Mouse (Mus musculus) Patski (cell line): ENCODE measurements around the gene Fam83c. TPM values are rescaled to one million over a fixed set of nuclear protein-coding genes. Genes with fewer than 3 reads are reported as not detected.

Source experiments
- ATAC-seq: fragments of 100-300 bp; one replicate; pipeline ENCODE4 v1.8.0; 2021
- CTCF ChIA-PET: fragments of 350-600 bp; sonication (Branson Sonifier 250); formaldehyde crosslinking; loops from one replicate; lab custom pipeline; 2022; ENCODE audit warnings: inconsistent platforms; lab: Charles Lee
- POLR2A ChIA-PET: fragments of 350-600 bp; sonication (Branson Sonifier 250); formaldehyde crosslinking; loops from one replicate; lab custom pipeline; 2022; ENCODE audit warnings: antibody characterized with exemption, inconsistent platforms; lab: Charles Lee
- DNase-seq: peaks from one replicate; pipeline ENCODE4 v3.0.0-alpha.2; 2011; ENCODE audit warnings: low read depth, low spot score
- H3K27me3 ChIP-seq: fragments of 371-371 bp; one replicate; pipeline ENCODE4 v1.5.1; 2021
- CTCF ChIP-seq: fragments of 100-300 bp; IDR thresholded peaks from one replicate; pipeline ENCODE4 v1.5.1; 2021
- in situ Hi-C: fragments of 300-500 bp; cut with MboI; formaldehyde crosslinking; loops from 3 replicates; pipeline ENCODE4 v1.11.1; 2018; ENCODE audit warnings: low pct_unique_long_range_greater_than_20kb, mixed read lengths
- polyA plus RNA-seq: library from polyadenylated mRNA; unstranded; gene quantifications from one replicate; pipeline ENCODE4 v1.2.3, GENCODE M21; 2021

Gene Fam83c
- polyA plus RNA-seq, 1 experiment from 2014 or later = 0.10 TPM

DNA sequence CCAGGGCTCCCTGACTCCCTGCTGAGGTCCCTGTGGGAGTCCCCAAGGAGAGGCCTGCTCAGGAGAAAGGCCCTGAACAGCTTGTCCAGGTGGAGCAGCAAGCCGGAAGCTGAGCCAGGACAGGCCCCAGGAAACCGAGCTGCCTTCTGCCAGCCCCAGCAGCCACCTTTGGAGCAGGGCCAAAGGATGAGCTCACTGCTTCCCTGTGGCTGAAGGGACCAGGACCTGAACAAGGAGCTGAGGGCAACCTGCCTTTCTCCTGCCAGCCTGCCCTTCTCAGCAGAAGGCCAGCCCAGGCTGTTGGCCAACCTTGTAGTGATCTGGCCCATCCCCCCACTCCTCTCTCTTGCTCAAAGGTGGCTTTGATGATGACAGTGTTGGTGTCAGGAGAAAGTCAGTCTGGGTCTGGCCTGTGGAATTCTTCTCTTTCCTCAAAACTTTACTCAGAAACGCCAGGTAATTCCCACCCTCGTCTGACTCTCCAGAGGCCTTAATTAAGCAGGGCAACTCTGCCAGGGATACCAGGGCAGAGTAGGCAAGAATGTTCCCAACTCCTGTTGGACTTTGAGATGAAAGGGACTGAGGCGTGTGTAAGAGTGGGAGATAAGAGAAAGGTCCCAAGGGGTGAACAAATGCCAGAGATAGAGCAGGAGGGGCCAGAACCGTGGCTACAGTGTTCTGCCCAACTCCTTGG lies 29.3 kb downstream of the Fam83c start:
- ChIA-PET CTCF (no interaction called here), POLR2A (interaction anchor here (0.6 to 0.8 kb wide), 2 partner anchors 13 to 304 kb away, joined by 3 to 5 read pairs; no protein-coding TSS in a partner anchor)
- in situ Hi-C loops = no loop called here
- H3K27me3 ChIP-seq = no peaks in the 10 kb centered on the region
- DNase-seq = no peak
- peak; percentile 59 for ATAC-seq
- TF ChIP-seq CTCF = no peak

DNA sequence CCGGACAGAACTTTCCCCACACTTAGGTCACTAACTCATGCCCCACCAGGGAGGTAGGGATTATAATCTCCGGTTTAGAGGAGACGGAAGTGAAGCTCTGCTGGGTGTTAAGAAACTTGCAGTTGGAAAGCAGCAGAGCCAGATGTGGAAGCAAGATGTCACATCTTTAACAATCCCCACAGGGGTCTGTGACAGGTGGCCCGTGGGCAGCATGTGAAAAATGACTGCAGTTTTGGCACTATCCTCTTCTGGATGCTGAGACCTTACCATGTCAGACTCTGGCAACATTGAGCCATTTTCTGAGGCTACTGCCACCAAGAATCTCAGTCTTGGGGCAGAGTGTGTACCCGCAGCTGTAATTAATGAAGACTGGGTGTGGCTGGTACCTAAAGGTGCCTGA lies 30.6 kb downstream of the Fam83c start:
- in situ Hi-C loops = no loop called here
- no peak for ATAC-seq
- CTCF ChIA-PET = no interaction called here
- POLR2A ChIA-PET = interaction anchor here (0.8 kb wide), 2 partner anchors 14 to 149 kb away, joined by 3 to 4 read pairs; no protein-coding TSS in a partner anchor
- DNase-seq = no peak
- no peaks in the 10 kb centered on the region for H3K27me3 ChIP-seq
- TF ChIP-seq CTCF = no peak

DNA sequence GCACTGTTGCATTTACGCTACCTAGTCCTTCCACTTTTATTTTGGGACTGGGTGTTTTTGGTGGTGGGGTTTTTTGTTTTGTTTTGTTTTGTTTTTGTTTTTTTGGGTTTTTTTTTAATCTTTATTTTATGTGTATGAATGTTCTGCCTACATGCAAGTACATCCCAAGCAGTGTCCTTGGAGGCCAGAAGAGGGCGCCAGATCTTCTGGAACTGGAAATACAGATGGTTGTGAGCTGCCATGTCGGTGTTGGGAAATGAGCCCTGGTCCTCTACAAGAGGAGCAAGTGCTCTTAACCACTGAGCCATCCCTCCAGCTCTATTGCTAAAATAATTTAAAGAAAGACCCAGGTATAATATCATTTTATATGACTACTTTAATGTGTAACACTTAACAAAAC lies 31.9 kb downstream of the Fam83c start:
- in situ Hi-C loops = no loop called here

DNA sequence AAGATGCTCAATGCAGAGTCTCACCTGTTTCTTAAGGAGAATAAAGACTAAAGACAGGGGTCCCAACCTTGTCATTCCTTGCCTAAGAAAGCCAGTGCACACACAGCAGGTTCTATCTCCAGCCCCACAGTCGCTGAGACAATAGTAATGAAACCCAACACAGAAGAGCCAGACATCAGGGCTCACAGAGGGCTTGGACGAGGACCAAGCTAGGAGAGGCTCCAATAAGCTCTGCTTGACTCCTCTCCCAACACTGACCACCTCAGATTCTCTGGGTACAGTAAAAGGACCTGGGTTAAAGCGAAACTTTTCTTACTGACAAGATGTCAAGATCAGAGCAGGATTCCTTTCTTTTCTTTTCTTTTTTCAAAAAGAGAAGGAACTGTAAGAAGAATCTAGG lies 36.0 kb downstream of the Fam83c start:
- no peak for TF ChIP-seq CTCF
- CTCF ChIA-PET = interaction anchor here (1.0 kb wide), 1 partner anchor 15 kb away, joined by 3 read pairs; no protein-coding TSS in a partner anchor
- ATAC-seq (no peak), DNase-seq (no peak)
- in situ Hi-C loops = no loop called here
- POLR2A ChIA-PET = no interaction called here
- H3K27me3 ChIP-seq = no peaks in the 10 kb centered on the region

More for the DNA sequence above, 31.9 kb downstream of the Fam83c start:
- TF ChIP-seq CTCF = no peak
- no peaks in the 10 kb centered on the region for H3K27me3 ChIP-seq
- ChIA-PET POLR2A (no interaction called here), CTCF (interaction anchor here (1.6 kb wide), 1 partner anchor 43 kb away, joined by 3 read pairs; no protein-coding TSS in a partner anchor)
- no peak for DNase-seq
- ATAC-seq = no peak

DNA sequence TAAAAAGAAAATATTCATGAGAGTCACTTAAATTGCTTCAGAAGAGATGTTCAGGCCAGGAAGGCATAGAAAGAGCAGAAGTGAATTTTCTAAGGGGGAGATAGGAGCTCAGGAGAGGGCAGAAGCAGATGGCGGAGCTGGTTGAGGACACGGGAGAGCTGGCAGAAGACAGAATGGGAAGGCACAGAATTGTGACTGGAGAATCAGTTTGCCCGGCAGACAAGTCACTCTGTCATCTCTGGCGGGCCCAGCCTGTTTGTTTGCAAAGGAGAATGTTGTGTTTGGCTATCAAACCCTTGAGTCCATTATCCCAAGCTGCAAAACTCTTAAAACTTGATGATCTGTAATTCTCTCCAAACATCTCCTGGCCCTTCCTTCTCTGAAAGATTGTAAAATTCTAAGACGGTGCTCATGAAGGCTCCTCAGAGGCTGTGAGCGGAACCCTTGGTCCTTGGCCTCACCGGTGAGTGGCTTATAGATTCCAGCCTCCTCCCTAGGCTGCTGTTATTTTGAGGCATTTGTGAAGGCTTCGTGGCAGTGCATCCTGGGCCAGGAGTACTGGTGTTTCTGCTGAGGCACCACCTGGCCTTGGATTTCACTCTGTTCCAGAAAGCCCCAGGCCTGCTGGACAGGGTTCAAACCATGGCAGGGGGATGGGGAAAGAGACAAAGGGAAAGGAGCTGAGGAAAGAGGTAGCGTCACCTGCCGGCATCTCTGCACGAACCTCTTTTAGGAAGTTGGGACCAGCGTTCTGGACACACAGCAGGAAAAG lies 39.8 kb downstream of the Fam83c start:
- DNase-seq (no peak), ATAC-seq (no peak)
- in situ Hi-C loops = no loop called here
- H3K27me3 ChIP-seq = peaks cover 12% of the 10 kb centered on the region
- TF ChIP-seq CTCF = no peak
- POLR2A ChIA-PET = no interaction called here
- CTCF ChIA-PET = no interaction called here

DNA sequence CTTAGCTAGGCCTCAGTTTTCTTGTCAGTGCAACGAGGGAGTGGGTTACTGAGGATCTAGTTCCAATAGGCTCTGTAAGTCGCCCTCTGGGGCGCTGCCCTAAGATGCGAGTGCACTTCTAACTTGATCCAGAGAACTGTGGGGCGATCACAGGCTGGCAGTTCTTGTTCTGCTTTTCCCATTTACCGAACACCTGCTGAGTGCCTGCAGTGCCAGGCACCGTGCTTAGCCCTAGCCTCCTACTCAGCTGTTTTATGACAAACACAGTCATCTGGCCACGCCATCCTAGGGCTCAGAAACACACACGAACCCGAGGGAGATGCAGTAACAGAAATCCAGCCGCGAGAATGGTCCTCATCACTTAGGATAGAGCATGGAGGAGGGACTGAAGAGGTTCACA lies 41.8 kb downstream of the Fam83c start:
- in situ Hi-C loops = no loop called here
- peaks cover 19% of the 10 kb centered on the region for H3K27me3 ChIP-seq
- CTCF ChIA-PET = no interaction called here

DNA sequence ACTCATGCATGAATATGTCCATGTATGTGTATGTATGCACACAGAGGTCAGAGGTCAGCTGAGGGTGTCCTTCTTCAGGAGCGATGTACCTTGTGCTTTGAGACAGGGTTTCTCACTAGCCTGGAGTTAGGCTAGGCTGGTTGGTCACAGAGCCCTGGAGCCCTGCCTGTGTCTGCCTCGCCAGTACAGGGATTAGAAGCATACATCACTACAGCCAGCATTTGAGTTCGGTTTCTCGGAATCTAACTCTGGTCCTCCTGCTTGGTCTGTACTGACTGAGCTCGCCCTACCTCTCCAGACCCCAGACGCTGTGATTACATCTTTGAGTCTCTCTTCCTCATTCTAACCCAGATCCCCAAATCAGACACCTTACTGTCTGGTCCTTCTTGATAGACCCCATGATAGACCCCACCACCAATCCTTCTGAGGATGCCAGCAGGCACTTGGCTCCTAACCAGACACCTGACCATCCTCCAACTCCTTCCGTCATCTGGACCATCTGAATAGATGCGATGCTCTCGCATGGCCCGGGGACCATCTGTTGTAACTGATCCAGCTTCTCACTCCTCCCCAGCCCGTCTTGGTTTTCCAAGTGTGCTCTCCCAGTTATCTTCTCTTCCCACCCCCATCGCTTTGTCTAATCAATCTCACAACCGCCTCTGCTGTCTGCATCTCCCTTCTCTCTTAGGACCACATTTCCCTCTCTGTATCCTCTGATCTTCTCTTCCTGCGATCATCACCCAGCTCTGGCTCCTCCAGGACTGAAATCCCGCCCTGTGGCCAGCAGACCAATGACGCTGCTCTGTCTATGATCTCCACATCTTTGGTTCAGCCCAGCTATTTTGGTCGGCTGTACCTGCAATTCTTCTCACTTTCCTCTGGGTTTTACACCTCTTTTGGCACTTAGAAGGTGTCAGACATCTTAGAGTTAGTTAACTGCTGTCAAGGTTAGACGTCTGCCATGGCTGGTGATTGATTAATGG lies 46.4 kb downstream of the Fam83c start:
- in situ Hi-C loops = no loop called here
- CTCF ChIA-PET = no interaction called here
- peaks cover 19% of the 10 kb centered on the region for H3K27me3 ChIP-seq
- POLR2A ChIA-PET = no interaction called here
- DNase-seq (no peak), ATAC-seq (no peak)
- TF ChIP-seq CTCF = no peak

More for the DNA sequence above, 41.8 kb downstream of the Fam83c start:
- no peak for ATAC-seq
- POLR2A ChIA-PET = no interaction called here
- TF ChIP-seq CTCF = no peak
- no peak for DNase-seq

DNA sequence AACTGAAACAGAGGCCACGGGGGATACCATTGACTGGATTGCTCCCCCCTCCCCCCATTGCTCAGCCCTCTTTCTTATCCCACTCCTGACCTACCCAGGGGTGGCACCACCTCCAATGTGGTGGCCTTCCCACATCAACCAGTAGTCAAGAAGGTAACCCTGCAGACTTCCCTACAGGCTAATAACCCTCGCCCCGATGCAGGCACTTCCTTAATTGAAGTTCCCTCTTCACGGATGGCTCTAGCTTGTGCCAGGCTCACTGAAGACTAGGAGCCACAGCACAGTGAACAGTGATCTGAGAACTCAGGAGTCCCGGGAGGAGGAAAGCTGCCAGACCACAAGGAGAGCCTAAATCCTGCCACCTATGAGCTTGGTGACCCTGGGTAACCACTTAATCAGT lies 47.7 kb downstream of the Fam83c start:
- TF ChIP-seq CTCF = no peak
- POLR2A ChIA-PET = no interaction called here
- in situ Hi-C loops = no loop called here
- H3K27me3 ChIP-seq = peaks cover 19% of the 10 kb centered on the region
- CTCF ChIA-PET = no interaction called here
- ATAC-seq (no peak), DNase-seq (no peak)

DNA sequence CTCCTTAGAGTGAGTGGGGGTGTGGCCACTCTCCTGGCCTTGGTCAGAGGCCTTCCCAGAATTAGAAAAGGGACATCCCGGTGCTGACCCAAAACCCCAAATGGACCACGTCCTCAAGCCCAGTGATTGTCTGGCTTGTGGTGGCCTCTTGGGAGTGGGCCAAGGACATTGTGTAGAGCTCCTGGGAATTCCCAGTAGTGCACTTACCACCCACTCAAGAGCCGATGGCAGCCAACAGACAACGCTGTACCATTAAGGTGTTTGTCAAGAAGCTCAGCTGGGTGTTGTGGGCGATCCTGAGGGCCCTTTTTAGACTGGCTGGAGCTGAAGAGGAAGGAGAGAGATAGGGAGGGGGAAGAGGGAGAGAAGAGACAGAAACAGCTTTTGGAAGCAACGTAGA lies 50.1 kb downstream of the Fam83c start:
- ChIA-PET POLR2A (no interaction called here), CTCF (interaction anchor here (1.3 kb wide), 1 partner anchor 13 kb away, joined by 3 read pairs; no protein-coding TSS in a partner anchor)
- peaks cover 8% of the 10 kb centered on the region for H3K27me3 ChIP-seq
- ATAC-seq (no peak), DNase-seq (no peak)
- in situ Hi-C loops = no loop called here
- no peak for TF ChIP-seq CTCF

DNA sequence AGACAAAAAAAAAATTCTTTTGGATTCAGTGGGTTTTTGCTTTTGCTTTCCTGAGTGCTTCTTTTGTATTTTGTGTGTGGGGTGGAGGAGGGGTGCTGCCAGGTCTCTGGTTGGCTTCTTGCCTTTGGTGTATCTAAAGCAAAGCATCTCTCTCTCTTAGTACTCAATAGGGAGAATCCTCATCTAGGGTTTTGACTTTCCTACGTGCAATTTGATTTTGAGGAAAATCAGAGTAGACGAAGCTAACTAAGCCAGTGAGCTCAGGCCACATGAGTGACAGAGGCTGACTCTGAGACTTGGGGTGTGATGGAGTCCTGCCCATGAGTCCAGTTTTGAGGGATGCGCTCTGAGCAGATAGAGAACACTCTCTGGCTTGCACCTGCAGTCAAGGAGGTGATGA lies 55.1 kb downstream of the Fam83c start:
- ATAC-seq (no peak), DNase-seq (no peak)
- H3K27me3 ChIP-seq = peaks cover 34% of the 10 kb centered on the region
- TF ChIP-seq CTCF = no peak
- POLR2A ChIA-PET = no interaction called here
- in situ Hi-C loops = no loop called here
- CTCF ChIA-PET = no interaction called here
